Mouse (Mus musculus) thymus, postnatal 36 days (tissue): Measurements from ENCODE around the gene Ccdc194.
"Not testable (repeated sequence)": the region's sequence is repeated elsewhere in the genome, so short reads cannot be mapped to it uniquely, and the experiment has no call there.

Experiments used
- DNase-seq, 2 experiments: peaks; one replicate each; pipeline ENCODE4 v3.0.0; 2022; ENCODE audit warnings: mixed read lengths in 2 of 2

The Ccdc194 gene

DNA sequence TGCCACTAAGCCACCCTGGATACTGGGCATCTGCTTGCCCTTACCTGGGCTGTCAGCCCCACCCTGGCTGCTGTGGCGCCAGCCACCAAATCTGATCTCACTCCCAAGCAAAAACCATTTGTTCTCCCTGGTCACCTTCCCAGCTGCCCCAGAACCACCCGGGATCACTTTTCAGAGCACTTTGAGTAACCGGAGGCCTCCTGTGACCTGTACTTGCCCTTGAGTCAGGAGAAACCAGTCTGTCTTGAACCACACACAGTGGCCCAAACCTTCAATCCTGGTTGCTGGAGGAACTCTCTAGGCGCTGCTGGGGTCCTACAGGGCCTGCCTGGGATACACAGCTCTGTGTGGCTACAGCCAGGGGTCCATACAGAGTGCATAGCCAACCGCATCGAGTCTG lies 27.3 kb upstream of the Ccdc194 start:
- no peak for DNase-seq

DNA sequence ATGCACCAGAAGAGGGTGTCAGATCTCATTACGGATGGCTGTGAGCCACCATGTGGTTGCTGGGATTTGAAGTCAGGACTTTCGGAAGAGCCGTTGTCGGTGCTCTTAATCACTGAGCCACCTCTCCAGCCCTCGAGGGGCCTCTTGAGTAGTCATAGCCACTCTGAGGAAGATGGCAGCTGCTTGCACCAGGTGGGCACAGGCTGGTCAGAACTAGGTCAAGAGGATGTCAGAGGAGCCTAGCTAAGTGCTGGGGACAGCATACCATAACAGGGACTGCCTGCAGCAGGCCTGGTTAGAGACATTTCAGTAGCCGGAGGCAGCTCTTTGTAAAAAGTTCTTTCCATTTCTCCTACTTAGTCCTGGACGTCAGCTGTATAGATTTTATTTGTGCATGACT lies 25.2 kb upstream of the Ccdc194 start:
- DNase-seq = peak; percentile 25 to 66

DNA sequence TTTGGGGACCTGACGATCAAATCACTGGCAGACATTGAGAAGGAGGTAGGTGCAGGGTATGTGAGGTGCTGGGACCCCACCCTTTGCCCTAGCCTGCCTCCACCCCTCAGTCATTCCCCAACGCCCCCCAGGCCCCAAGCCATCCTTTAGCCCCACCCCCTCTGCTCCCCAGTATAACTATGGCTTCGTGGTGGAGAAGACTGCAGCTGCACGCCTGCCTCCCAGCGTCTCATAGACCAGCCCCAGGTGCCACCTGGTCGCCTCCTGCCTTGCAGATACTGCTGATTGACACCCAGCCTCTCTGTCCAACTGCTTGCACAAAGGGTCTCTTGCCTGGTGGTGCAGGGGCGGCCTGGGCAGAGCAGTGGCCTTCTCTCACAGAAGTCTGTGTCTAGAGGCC lies 22.1 kb upstream of the Ccdc194 start:
- DNase-seq = peak; percentile 65 to 82

DNA sequence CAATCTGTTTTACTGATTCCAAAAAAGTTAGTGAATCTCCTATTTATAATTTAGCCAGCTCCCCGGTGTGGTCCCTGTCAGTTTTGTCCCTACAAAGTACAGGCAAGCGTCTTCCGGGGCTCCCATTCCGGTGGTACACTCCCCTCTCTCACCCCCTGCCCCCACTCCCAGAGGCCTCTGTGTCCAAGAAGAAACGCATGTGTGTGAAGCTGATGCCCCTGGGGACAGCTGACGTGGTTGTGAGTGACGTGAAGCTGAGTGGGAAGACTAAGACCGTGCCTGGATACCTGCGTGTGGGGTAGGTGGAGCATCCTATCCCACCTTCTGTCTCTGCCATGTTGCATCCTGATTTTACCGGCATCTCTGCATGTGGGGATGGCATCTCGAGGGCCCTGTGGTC lies 19.5 kb upstream of the Ccdc194 start:
- no peak for DNase-seq

DNA sequence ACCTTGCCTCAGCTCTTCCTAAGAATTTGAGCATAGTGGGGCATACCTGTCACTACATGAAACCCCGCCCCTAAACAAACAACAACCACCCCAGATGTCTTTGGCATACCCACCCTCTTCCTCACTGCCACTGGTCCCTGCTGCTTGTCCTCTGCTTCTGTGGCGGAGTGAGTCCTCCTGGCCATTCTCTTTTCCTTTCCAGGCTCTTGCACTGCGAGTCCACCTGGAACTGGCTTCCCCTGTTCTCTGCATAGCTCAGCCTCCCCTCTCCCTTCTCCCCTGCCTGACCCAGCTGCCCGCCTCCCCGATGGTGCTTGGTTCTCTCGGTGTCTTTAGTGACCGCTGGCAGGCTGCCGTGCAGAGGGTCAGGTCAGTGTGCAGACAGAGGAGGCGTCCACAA lies 18.2 kb upstream of the Ccdc194 start:
- DNase-seq = no peak

DNA sequence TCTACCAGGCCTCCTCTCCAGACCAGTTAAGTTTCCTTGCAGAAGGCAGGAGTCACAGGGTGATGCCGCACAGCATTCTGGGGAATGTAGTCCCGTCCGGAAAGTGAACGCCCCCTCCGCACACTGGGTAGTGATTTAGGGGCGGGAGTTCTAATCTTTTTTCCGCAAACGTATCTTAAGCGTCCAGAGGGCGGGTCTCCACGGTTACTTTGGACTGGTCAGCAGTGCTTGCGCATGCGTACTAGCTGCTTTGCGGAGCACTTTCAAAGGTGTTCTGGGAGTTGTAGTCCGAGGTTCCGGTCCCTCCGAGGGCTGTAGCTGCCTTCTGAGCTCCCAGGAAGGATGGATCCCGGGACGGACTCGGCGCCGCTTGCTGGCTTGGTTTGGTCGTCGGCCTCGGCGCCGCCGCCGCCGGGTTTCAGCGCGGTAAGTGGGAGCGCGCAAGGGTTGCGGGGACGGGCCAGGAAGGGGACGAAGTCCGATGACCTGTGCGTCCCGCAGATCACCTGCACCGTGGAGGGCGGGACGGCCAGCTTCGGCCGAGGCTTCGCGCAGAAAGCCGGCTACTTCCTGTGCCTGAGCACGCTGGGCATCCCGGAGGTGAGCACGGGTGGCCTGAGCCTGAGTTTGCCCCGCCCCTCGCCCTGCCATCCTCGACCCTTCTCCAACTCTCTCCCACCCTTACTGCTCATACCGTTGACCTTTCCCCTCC lies 17.3 kb upstream of the Ccdc194 start, which contains the start of gene Mvb12a:
Mvb12a (plus strand) TSS at position 291 of the 712 bp plus-strand sequence.
- DNase-seq = peak; percentile 90 to 93

DNA sequence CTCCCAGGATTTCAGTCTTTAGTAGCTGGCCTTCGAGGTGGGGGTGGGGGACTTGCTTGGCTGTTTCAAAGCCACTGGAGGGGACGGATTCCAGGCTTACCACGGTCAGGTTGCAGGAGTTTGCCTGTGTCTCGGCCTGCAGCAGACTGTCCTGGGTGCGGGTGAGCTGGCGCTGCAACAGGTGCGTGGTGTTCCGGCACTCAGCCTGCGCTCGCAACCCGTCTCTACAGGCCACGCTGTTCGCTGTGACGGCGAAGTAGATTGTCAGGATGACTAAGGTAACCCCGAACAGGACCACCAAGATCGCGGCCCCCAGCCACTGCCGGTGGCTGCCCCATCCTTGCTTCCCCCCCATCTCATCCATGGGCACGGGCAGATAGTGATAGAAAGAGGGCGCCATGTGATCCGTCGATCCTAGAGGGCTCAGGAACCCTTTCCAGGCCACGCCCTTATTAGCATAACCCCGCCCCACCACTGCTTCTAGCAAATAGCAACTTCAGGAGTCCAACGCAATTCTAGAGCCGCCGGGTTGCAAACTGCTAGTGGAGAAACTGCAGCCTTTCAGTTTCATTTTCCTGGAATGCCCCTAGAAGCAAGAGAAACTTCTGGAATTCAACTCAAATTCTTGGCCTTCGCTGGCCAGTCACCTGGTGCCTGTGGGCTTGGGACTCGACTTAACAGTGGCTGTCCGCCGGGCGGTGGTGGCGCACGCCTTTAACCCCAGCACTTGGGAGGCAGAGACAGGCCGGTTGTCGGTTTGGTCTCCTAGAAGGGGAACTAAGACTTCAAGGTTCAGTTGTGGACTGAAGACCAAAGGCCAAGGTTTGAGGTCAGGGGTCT lies 11.7 kb upstream of the Ccdc194 start, which contains the start of gene Bst2:
Bst2 (minus strand) TSS at position 429 of the 840 bp plus-strand sequence.
- DNase-seq = peak; percentile 89 to 90

DNA sequence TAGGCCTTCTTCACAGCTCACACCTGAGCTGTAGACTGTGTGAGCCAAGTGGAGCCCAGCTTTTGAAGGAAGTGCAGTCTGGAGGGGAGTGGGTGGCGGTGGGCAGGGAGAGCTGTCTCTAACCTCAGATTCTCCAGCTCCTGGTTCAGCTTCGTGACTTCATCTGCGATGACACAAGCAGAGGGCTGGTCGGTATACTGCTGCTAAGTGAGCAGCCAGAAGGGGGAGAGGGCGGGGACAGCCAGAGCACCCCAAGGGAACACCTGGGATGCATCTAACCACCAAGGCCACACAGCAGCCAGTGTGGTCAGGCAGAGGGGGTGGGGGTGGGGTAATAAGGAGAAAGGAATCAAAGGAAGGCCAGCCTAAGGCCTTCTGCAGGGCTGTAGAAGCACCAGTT lies 10.2 kb upstream of the Ccdc194 start:
- peak; percentile 60 to 75 for DNase-seq

DNA sequence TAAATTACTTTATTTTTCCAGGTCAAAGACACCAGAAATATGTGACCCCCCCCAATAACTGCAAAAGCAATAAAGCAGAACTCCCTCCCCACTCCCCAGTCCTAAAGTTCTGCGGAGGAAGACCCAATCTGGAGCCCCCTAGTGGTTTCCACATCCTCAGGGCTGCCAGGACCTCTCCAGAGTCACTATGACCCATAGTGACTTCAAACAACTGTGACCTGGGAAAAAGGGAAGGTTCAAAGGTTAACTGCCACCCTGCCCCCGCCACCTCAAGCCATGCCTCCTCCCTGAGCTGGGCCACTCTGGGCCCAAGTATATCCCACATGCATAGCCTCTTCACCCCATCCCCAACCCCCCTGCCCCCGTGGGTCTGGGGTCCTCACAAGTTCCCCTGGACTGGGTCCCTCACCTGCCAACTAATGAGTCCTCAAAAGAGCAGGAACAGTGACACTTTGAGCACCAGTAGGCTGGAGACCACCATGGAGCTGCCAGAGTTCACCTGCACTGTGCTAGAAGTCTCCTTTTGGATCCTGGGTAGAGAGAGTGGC lies 8.8 kb upstream of the Ccdc194 start:
- DNase-seq = no peak

DNA sequence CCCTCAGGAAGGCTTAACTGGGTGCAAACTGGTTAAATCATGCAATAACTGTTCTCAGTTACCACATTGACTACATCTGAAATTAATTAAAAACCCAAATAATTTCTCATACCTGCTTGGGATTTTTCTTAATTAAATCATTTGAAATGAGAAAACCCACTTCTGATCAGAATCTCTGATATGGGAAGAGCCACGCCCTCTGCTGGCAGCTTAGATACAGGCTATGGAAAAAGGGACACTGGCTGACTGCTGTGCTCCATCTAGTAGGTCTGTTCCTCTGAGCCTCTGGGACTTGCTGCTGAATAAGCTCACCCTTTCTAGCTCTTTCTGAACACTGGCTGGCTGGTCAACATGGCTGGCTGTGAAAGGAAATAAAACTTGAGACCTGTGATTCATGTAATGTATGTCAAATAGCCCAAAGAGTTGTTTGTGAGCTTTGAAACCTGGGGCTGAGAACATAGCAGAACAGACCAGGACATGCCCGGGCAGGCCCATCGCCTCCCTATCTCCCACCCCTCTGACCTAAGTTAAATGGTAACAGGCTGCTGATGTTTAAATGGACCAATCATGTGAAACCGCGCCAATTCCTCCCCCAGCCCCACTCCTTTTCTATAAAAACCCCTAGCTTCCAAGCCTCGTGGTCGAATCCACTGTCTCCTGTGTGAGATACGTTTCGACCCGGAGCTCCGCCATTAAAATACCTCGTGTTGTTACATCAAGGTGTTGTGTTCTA lies 5.4 kb upstream of the Ccdc194 start:
- not testable (repeated sequence) for DNase-seq

DNA sequence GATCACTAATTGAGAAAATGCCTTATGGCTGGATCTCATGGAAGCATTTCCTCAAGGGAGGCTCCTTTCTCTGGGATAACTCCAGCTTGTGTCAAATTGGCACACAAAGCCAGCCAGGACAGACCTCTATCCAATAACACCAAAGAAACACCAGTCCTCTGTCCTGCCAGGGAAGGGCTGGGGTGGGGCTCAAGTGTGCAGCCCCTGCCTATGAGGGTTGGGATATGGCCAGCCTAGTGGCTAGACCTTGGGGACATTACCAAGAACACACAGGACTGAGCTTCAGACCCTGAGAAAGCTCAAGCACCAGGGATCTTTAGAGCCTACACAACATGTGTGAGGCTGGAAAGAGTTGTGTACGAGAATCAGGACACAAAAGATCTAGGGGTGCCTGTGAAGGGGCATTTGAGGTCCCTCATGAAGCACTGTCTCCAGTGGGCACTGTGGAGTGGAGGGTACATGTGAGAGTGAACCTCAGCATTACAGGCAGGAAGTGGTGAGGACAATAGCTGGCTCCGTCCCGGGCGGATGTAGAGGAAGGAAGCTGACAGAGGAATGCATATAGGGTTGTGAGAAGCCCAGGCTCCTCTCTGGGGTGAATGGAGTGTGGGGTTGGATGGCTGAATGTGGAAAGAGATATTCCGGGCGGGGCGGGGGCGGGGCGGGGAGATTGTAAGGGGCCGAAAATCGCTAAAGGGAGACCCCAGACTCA lies 3.0 kb upstream of the Ccdc194 start:
- DNase-seq = peak; percentile 49 to 66

DNA sequence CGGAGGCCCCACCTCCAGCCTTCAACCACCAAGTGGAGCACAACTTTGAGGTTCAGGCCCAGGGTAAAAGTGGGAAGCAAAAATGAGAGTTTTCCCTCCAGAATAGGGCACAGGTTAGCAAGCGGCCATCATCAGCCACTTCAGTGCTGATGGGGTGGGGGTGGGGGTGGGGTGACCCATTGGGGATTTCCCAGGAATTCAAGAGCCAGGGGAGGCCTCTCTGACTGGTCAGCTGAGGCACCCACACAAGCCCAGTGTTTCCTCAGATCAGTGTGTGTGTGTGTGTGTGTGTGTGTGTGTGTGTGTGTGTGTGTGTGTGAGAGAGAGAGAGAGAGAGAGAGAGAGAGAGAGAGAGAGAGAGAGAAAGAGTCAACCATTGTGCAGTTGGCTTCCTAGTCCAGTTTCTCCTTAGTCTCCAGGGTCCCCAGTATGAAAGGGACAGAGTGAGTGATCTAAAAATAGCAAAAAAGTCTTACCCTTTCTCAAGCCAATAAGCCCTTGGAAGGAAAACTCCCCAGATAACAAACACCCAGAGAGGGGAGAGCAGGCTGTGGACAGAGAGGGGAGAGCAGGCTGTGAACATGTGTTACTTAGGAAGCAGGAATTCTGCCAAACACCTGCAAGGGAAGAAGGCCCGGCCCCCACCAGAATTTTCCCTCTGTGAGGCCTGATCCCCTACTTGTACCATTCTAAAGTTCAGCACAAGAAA lies 1.8 kb upstream of the Ccdc194 start:
- no peak for DNase-seq

DNA sequence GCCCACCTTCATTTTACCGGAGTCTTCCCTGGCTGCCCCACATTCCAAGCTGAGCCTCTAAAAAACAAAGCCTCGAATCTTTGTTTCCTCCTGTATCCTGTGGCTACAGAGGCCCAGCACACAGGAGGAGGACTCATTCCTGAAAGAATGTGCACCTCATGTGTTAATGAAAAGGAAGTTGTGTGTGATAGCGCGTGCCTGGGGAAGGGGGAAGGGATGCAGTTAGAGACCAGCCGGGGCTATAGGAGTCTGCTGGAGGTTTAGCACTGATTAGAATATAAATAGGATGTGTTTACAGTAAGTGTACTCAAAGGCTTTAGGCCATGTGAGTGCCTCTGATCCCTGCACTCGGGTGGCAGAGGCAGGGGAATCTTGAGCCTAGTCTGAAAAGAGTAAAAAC lies 761 bp upstream of the Ccdc194 start:
- no peak for DNase-seq

DNA sequence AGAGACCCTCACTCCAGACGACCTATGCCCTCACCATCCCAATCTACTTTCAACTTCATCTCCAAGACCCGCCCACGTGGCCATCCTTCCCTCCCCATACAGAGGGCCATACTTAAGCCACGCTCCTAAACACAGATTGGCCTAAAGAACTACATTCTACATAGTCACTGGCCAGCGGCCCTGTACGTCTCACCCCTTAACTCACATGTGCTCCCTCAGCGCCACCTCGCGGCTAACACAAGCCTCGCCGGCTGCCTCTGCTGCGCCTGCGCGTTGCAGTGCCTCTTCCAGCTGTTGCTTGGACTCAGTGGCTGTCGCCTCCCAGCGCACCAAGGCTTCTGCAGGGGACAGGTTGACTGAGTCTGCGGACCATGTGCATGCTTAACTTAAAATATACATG lies 3.9 kb downstream of the Ccdc194 start:
- peak; percentile 93 to 96 for DNase-seq

DNA sequence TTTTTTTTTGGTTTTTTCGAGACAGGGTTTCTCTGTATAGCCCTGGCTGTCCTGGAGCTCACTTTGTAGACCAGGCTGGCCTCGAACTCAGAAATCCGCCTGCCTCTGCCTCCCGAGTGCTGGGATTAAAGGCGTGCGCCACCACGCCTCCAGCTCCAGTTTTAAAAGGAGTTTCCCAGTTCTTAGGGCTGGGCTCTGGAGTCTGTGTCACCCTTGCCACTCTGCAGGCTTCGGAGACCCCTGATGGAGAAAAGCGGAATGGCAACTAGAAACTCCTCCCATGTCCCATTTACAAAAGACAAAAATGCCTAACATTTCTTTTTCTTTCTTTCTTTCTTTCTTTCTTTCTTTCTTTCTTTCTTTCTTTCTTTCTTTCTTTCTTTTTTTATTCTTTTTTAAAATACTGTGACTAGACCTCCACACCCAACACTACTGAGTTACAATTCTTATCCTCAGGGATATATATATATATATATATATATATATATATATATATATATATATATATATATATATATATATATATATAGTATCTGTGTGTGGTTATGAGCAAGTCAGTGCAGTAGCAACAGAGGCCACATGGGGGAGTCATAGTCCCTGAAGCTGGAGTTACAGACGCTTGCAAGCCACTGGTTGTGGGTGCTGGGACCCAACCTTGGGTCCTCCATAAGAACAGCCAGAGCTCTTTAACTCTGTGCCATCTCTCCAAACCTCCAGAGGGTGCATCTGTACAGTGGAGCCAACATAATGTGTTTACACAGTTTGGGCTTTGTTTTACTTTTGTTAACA lies 6.3 kb downstream of the Ccdc194 start:
- peak; percentile 33 to 43 for DNase-seq

DNA sequence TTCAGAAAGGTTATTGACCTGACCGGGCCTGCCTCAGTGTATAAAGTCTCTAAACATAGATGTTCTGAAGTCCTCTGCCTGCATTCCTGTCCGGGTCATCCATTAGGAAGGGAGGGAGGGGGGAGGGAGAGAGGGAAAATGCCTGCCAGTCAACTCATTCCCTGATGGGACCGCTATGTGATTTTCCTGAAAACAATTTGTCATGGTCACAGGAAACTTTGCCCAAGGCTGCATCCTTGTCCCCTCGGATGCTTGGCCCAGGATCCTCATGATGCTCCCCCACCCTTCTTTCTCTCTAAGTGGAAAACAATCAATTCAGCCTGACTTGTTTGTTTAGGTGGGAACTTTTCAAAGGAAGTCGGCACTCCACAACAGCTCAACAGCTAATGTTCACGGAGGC lies 8.7 kb downstream of the Ccdc194 start:
- DNase-seq = no peak

DNA sequence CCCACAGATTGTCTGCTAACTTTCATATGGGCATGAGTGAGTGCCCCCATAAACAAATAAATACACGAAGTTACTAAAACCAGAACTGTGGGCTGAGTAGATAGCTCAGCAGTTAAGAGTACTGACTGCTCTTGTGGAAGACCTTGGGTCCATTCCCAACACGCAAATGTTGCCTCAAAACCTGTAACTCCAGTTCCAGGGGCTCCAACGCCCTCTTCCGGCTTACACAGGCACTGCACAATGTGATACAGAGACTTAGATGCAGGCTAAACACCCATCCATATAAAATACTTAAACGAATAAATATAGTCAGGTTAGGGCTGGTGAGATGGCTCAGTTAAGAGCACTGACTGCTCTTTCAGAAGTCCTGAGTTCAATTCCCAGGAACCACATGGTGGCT lies 10.5 kb downstream of the Ccdc194 start:
- no peak for DNase-seq

DNA sequence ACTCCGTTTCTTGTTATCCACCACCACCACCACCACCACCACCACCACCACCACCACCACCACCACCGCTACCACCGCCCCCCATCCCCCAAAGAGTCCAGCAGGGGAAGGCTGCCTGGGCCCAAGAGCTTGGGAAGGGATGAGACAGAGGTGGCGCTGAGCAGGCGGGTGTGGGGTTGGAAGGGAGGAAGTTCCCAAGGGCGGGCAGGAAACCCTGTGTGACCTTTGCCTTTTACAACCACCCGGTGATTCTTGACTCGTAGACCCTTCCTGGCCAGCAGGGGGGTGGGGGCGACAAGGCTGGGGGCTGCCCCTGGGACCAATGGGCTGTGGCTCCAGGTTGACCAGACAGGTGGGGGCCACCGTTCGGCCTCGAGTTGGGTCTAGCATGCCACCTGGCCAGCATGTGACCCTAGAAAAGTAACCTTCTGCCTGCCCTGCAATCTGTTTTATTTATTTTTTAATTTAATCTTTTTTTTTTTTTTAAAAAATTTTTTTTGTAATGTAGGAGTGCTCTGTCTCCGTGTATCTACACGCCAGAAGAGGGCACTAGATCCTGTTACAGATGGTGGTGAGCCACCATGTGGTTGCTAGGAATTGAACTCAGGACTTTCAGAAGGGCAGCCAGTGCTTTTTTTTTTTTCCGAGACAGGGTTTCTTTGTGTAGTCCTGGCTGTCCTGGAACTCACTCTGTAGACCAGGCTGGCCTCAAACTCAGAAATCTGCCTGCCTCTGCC lies 12.3 kb downstream of the Ccdc194 start:
- no peak for DNase-seq

DNA sequence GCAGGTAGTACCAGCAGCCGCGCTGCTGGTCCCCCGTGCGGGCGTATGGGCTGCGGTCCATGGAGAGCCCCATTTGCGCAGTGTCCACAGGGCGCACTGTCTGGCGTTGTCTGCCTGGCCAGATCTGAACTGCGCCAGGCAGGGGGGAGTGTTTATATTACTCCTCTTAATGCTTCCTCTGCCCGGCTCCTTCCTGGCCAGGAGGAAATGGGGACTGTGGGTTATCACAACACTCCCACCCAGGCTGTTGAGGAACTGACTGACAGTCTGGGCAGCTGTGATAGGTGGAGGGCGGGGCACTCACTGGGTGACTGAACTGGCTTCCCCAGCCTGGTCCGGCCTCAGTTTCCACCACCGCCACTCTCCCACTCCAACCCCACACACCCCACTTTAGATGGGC lies 13.9 kb downstream of the Ccdc194 start, which contains the start of gene Plvap:
Plvap (minus strand) TSS at position 109 of the 400 bp plus-strand sequence.
- DNase-seq = no peak

DNA sequence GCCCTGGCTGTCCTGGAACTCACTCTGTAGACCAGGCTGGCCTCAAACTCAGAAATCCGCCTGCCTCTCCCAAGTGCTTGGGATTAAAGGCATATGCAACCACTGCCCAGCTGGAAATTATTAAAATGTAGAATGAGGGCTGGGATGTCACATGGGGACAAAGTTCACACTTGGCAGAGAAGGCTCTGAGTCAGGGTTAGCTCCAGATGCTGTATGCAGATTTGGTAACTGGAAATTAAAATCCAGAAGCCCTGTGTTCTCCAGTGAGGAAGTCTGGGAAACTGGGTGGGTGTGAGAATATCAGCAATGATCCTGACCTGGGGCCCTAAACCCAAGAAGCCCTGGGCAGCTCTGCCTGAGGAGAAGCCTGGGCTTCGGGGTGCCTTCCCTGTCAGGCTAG lies 16.2 kb downstream of the Ccdc194 start:
- DNase-seq = no peak
